Mouse (Mus musculus) stomach, embryonic 15.5 days (tissue): Measurements from ENCODE around the gene Cltc. TPM values are rescaled to one million over a fixed set of nuclear protein-coding genes. Genes with fewer than 3 reads are reported as not detected.

ENCODE experiments used
- ATAC-seq: fragments of 200-750 bp; cut with Nextera tagmentation; 2 replicates; pipeline ENCODE4 v1.8.0; 2017; ENCODE audit warnings: low read depth, moderate number of reproducible peaks, moderate TSS enrichment; ENCODE audit not compliant: insufficient read depth, low FRiP score
- H3K27ac ChIP-seq: fragments of 300-500 bp; sonication (generic); 2 replicates; pipeline ENCODE4 v1.5.1; 2015; ENCODE audit warnings: mild to moderate bottlenecking, inconsistent platforms
- H3K27me3 ChIP-seq: fragments of 300-500 bp; sonication (generic); replicated peaks from 2 replicates; pipeline ENCODE4 v1.6.1; 2015; ENCODE audit warnings: inconsistent platforms
- H3K36me3 ChIP-seq: fragments of 300-500 bp; sonication (generic); 2 replicates; pipeline ENCODE4 v1.6.1; 2015; ENCODE audit warnings: inconsistent platforms
- H3K4me1 ChIP-seq: fragments of 300-500 bp; sonication (generic); 2 replicates; pipeline ENCODE4 v1.6.1; 2015; ENCODE audit warnings: inconsistent platforms
- H3K4me2 ChIP-seq: fragments of 300-500 bp; sonication (generic); 2 replicates; pipeline ENCODE4 v1.6.1; 2015; ENCODE audit warnings: mild to moderate bottlenecking, inconsistent platforms
- H3K4me3 ChIP-seq: fragments of 300-500 bp; sonication (generic); replicated peaks from 2 replicates; pipeline ENCODE4 v1.5.1; 2015; ENCODE audit warnings: inconsistent platforms
- H3K9ac ChIP-seq: fragments of 300-500 bp; sonication (generic); 2 replicates; pipeline ENCODE4 v1.6.1; 2015; ENCODE audit warnings: inconsistent platforms
- H3K9me3 ChIP-seq: fragments of 300-500 bp; sonication (generic); 2 replicates; pipeline ENCODE4 v1.6.1; 2016; ENCODE audit warnings: inconsistent platforms
- WGBS: fragments of 180-500 bp; shearing (Covaris S2); methylation state at CpG from one replicate; pipeline ENCODE4 v1.1.7; 2015; 5-methylcytosine and 5-hydroxymethylcytosine counted together
- polyA plus RNA-seq: library from polyadenylated mRNA; unstranded; fragments of >200 nt; fragmentation: Nextera tagmentation; extraction: Ambion mirVana; gene quantifications from 2 replicates; pipeline ENCODE4 v1.2.1, GENCODE M21; 2015

Cltc gene
- polyA plus RNA-seq, 1 experiment from 2014 or later: 117 TPM

DNA sequence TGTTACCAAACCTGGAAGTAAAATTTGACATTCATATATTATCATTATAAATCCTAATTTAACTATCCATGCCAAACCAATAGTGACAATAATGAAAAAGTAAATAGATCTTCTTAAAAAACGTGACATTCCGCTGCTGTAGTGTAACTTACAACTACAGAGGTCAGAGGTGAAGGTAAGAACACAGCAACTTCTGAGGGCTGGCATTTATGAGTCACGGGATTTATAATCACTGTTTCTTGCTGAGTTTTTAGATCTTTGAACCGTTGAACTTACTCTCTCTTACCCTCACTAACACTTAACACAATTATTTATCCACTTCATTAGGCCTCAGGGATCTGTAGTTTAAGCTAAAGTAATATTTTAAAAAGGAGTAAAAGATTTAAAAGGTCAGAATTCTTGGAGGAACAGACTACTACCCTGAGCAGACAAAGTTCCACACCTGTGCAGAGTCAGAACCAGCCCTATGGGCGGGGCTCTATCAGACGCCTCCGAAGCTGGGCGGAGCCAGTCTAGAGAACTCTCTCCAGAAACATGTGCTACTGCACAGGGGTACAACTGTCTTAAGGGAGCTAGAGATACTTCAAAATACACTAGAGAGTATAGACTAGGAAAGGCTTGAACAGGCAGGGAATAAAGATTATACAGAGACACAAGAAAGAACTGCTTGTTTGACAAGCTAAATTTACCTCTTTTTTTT, 19.9 kb downstream of the Cltc start:
- Histone ChIP-seq H3K4me2 (no peak overlapping the region), H3K4me3 (no peak overlapping the region), H3K36me3 (0 out of 2 replicates have a peak, but pooled peaks cover 5% of the 10 kb centered on the region), H3K9me3 (no peaks in the 10 kb centered on the region), H3K27ac (no peak overlapping the region), H3K4me1 (no peaks in the 10 kb centered on the region), H3K9ac (no peak overlapping the region), H3K27me3 (no peaks in the 10 kb centered on the region)
- WGBS: 62% methylated on average over 8 of the region's 8 CpGs
- peak; percentile 85; the same call in 1 of the 2 replicates for ATAC-seq

- Histone ChIP-seq H3K4me1 (no peaks in the 10 kb centered on the region), H3K36me3 (peaks cover 10% of the 10 kb centered on the region; the same call in 1 of the 2 replicates), H3K27ac (no peak overlapping the region), H3K4me3 (no peak overlapping the region), H3K27me3 (no peaks in the 10 kb centered on the region), H3K4me2 (no peak overlapping the region), H3K9ac (no peak overlapping the region), H3K9me3 (no peaks in the 10 kb centered on the region)
- ATAC-seq: no peak
- 93% methylated on average over 4 of the region's 4 CpGs for WGBS
Measured at GRCm38 (mm10) chr11:86734993-86735392, 22.4 kb downstream of the Cltc start.

DNA sequence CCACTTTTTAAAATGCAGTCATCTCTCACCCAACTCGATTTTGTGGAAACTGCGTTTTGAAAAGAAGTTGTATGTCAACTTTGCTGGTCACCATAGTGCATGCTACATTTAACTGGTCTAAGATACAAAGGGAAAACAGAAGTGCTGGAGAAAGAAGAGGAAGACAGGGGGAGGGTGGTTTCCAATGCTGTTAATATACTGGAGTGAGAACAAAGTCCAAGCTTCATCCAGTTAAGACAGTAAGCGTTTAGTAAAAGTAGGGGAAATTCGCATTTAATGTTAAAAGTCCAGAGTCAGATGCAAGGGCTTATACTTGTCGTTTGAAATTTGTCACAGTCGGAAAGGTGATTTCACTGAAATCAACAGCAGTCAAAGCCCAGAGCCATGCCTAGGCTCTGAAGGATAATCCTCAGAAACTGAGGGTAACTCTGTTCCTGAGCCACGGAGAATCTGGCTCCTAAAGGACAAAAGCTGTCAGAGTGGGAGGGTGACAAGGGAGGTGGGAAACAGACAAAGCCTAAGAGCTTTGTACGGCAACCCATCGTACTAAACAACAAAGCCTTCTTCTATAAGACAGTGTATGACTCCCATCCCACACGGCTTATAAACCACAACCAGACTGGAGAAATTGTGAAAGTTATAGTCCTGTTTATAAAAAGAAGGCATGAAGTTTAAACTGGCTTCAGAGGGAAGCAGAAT, 23.0 kb downstream of the Cltc start:
- 83% methylated on average over 10 of the region's 10 CpGs for WGBS

DNA sequence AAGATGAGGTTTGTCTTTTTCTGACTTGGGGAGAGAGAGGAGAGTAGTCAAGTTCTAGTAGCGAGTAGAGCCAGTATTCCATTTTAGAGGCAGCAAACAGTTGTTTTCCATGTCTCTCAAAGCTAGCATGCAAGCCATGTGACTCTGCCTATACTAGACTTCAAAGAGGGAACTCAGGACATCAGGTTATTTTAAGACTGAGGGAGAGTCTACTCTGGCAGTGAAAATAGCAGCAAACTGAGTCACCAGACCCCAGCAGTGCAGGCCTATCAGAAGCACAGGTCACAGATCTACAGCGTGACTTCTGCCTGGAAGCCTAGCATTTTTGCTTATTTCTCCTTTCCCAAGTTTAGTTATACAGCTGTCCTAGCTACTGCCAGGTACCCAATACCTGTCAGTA, 25.9 kb downstream of the Cltc start:
- H3K9me3 ChIP-seq: no peaks in the 10 kb centered on the region
- no peaks in the 10 kb centered on the region for H3K4me1 ChIP-seq
- no peak overlapping the region for H3K27ac ChIP-seq
- ATAC-seq: no peak
- peaks cover 18% of the 10 kb centered on the region for H3K36me3 ChIP-seq
- H3K27me3 ChIP-seq: no peaks in the 10 kb centered on the region
- H3K4me3 ChIP-seq: no peak overlapping the region
- H3K9ac ChIP-seq: no peak overlapping the region
- H3K4me2 ChIP-seq: no peak overlapping the region
- WGBS: 90% methylated on average over 2 of the region's 2 CpGs

More for the DNA sequence above, 23.0 kb downstream of the Cltc start:
- H3K4me1 ChIP-seq: no peaks in the 10 kb centered on the region
- peaks cover 10% of the 10 kb centered on the region; the same call in 1 of the 2 replicates for H3K36me3 ChIP-seq
- H3K4me3 ChIP-seq: no peak overlapping the region
- no peak overlapping the region for H3K27ac ChIP-seq
- H3K9me3 ChIP-seq: no peaks in the 10 kb centered on the region
- H3K27me3 ChIP-seq: no peaks in the 10 kb centered on the region
- H3K9ac ChIP-seq: no peak overlapping the region
- H3K4me2 ChIP-seq: no peak overlapping the region
- no peak for ATAC-seq

DNA sequence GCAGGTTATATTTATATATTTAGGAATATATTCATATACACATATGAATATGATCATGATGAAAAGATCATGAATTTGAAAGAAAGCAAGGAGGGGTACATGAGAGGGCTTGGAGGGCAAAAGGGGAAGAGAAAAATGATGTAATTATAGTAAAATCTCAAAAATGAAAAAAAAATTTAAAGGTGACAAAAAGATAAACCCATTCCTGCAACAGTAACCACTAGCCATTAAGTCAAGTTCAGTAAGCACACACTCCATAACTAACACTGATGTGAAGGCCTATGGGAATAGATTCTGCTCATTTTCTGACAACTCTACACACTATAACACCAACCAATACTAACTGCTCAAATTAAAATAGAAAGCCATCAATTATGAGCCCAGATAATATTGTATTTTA, 31.8 kb downstream of the Cltc start:
- Histone ChIP-seq H3K36me3 (peaks cover 26% of the 10 kb centered on the region), H3K27ac (no peak overlapping the region), H3K27me3 (no peaks in the 10 kb centered on the region), H3K9ac (no peak overlapping the region), H3K4me2 (no peak overlapping the region), H3K4me1 (no peaks in the 10 kb centered on the region), H3K9me3 (no peaks in the 10 kb centered on the region), H3K4me3 (no peak overlapping the region)
- no peak for ATAC-seq

GRCm38 (mm10) chr11:86724982-86725381, 32.4 kb downstream of the Cltc start:
- H3K27ac ChIP-seq: no peak overlapping the region
- H3K4me3 ChIP-seq: no peak overlapping the region
- 82% methylated on average over 7 of the region's 7 CpGs for WGBS
- ATAC-seq: no peak
- peaks cover 31% of the 10 kb centered on the region for H3K36me3 ChIP-seq
- H3K4me1 ChIP-seq: no peaks in the 10 kb centered on the region
- no peak overlapping the region for H3K9ac ChIP-seq
- no peaks in the 10 kb centered on the region for H3K27me3 ChIP-seq
- no peak overlapping the region for H3K4me2 ChIP-seq
- no peaks in the 10 kb centered on the region for H3K9me3 ChIP-seq

- Histone ChIP-seq H3K9ac (no peak overlapping the region), H3K9me3 (no peaks in the 10 kb centered on the region), H3K4me3 (no peak overlapping the region), H3K4me2 (no peak overlapping the region), H3K27ac (no peak overlapping the region), H3K27me3 (no peaks in the 10 kb centered on the region), H3K4me1 (no peaks in the 10 kb centered on the region), H3K36me3 (peaks cover 39% of the 10 kb centered on the region)
- WGBS: 83% methylated on average over 3 of the region's 3 CpGs
- no peak for ATAC-seq
Measured at GRCm38 (mm10) chr11:86724004-86724403, 33.4 kb downstream of the Cltc start.

- no peak overlapping the region for H3K4me2 ChIP-seq
- no peaks in the 10 kb centered on the region for H3K4me1 ChIP-seq
- no peak for ATAC-seq
- 87% methylated on average over 8 of the region's 8 CpGs for WGBS
- H3K36me3 ChIP-seq: peaks cover 32% of the 10 kb centered on the region
- no peak overlapping the region for H3K4me3 ChIP-seq
- H3K9me3 ChIP-seq: no peaks in the 10 kb centered on the region
- no peak overlapping the region for H3K27ac ChIP-seq
- H3K27me3 ChIP-seq: no peaks in the 10 kb centered on the region
- no peak overlapping the region for H3K9ac ChIP-seq
Measured at GRCm38 (mm10) chr11:86719390-86719789, 38.0 kb downstream of the Cltc start.

GRCm38 (mm10) chr11:86718369-86718768, 39.0 kb downstream of the Cltc start:
- Histone ChIP-seq H3K36me3 (peaks cover 32% of the 10 kb centered on the region), H3K9ac (no peak overlapping the region), H3K4me3 (no peak overlapping the region), H3K4me2 (no peak overlapping the region), H3K9me3 (no peaks in the 10 kb centered on the region), H3K27ac (no peak overlapping the region), H3K27me3 (no peaks in the 10 kb centered on the region), H3K4me1 (no peaks in the 10 kb centered on the region)
- 92% methylated on average over 3 of the region's 3 CpGs for WGBS
- no peak for ATAC-seq

GRCm38 (mm10) chr11:86717306-86718065, 39.9 kb downstream of the Cltc start:
- no peak for ATAC-seq
- H3K9ac ChIP-seq: no peak overlapping the region
- no peak overlapping the region for H3K4me2 ChIP-seq
- no peak overlapping the region for H3K4me3 ChIP-seq
- no peaks in the 10 kb centered on the region for H3K4me1 ChIP-seq
- no peaks in the 10 kb centered on the region for H3K9me3 ChIP-seq
- no peaks in the 10 kb centered on the region for H3K27me3 ChIP-seq
- WGBS: 87% methylated on average over 6 of the region's 6 CpGs
- H3K36me3 ChIP-seq: peaks cover 35% of the 10 kb centered on the region
- H3K27ac ChIP-seq: 0 out of 2 replicates have a peak overlapping the region, but pooled peaks have one; percentile 16

DNA sequence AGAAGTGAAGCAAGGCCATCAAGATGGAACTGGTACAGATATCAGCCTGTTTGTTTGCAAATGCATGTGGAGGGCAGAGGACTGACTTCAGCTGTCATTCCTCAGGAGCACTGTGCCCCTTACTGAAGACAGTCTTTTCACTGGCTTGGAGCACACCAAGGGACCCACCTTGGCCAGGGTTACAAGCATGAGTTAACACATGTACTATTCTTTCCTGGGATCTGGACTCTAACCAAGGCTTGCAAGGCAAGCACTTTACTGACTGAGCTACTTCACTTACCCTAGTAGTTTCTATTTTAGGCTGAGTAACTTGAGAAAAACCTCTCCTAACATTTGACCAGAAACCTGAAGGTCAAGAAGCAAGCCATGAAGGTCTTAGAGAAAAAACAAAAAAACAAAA, 42.8 kb downstream of the Cltc start:
- ATAC-seq: no peak
- no peaks in the 10 kb centered on the region for H3K27me3 ChIP-seq

DNA sequence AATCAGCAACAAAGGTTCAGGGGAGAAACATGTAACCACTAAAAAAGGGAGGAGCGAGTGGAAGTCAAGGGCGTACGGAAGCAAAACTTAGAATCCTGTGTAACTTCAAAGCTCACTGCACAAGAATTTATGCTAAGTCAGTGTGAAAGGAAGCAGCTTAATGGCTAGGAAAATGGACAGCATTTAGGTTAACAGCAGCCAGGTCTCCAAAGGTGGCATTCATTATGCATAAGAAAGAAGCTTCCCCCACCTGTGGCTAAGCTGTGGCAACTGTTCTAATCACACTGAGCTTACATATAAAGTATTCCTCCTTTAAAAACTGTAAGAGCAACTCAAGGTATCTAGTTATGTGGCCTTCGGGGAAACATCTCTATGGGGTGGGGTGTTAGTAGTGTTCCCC, 56.2 kb downstream of the Cltc start:
- H3K4me3 ChIP-seq: no peak overlapping the region
- no peaks in the 10 kb centered on the region for H3K27me3 ChIP-seq
- no peaks in the 10 kb centered on the region for H3K9me3 ChIP-seq
- no peak overlapping the region for H3K9ac ChIP-seq
- no peak for ATAC-seq
- H3K27ac ChIP-seq: no peak overlapping the region
- H3K4me2 ChIP-seq: no peak overlapping the region
- H3K4me1 ChIP-seq: no peaks in the 10 kb centered on the region
- WGBS: 92% methylated on average over 4 of the region's 4 CpGs
- peaks cover 65% of the 10 kb centered on the region for H3K36me3 ChIP-seq

More for the DNA sequence above, 42.8 kb downstream of the Cltc start:
- H3K9me3 ChIP-seq: no peaks in the 10 kb centered on the region
- no peaks in the 10 kb centered on the region for H3K4me1 ChIP-seq
- no peak overlapping the region for H3K9ac ChIP-seq
- H3K36me3 ChIP-seq: peaks cover 43% of the 10 kb centered on the region
- H3K4me3 ChIP-seq: no peak overlapping the region
- H3K4me2 ChIP-seq: no peak overlapping the region
- H3K27ac ChIP-seq: no peak overlapping the region
